Mouse (Mus musculus) sigmoid colon, adult 10 weeks (tissue): Measurements from ENCODE around the gene Lepr. TPM values are rescaled to one million over a fixed set of nuclear protein-coding genes. Genes with fewer than 3 reads are reported as not detected.

Source experiments
- polyA plus RNA-seq: library from polyadenylated mRNA; stranded (reverse); fragments of 350-450 nt; fragmentation: Illumina TruSeq; extraction: RNeasy Lipid Tissue Mini Kit (QIAGEN cat#74804); gene quantifications from one replicate; pipeline ENCODE4 v1.2.3, GENCODE M21; 2014; ENCODE audit warnings: low read depth, low replicate concordance

The Lepr gene
- polyA plus RNA-seq: 25.8 TPM

DNA sequence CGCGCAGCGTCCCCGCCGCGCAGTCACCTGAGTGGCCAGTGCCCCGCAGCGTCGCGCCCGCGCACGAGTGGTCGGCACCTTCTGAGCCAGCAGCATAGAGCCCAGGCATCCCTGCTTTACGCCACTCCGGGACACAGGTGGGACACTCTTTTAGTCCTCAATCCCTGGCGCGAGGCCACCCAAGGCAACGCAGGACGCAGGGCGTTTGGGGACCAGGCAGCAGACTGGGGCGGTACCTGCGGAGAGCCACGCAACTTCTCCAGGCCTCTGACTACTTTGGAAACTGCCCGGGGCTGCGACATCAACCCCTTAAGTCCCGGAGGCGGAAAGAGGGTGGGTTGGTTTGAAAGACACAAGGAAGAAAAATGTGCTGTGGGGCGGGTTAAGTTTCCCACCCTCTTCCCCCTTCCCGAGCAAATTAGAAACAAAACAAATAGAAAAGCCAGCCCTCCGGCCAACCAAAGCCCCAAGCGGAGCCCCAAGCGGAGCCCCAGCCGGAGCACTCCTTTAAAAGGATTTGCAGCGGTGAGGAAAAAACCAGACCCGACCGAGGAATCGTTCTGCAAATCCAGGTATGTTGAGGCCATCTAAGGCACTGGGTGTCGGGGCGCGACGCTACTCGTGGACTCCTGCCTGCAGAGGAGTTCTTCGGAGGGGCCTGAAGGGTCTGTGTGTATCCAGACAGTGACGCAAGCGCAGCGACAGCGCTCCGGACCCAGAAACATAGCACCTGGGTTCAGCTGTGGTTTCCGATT, at the start of gene Lepr:
Gene Lepr (plus strand): TSS at position 38 of the 755 bp plus-strand sequence.

DNA sequence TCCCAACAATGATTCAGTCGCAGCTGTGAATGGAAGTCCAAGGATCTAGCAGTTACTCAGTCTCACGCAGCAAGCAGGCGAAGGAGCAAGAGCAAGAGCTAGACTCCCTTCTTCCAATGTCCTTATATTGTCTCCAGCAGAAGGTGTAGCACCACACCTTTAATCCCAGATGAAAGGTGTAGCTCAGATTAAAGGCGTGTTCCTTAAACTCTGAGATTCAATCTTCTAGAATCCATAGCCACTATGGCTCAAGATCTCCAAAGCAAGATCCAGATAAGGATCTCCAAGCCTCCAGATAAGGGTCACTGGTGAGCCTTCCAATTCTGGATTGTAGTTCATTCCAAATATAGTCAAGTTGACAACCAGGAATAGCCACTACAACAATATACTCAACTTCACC, 126.7 kb downstream of the Lepr start, which contains the start of gene B020004J07Rik:
Gene B020004J07Rik (minus strand): TSS at position 101 of the 400 bp plus-strand sequence.

Other genes starting within 250 kb of the Lepr start
- gene Dnajc6, start 220.8 kb upstream of the Lepr start, polyA plus RNA-seq: 3.6 TPM
- gene Leprot, start 69.7 kb upstream of the Lepr start, polyA plus RNA-seq: 138 TPM
- gene B020004J07Rik, start 126.6 kb downstream of the Lepr start, polyA plus RNA-seq: not detected
- gene C130073F10Rik, start 176.4 kb downstream of the Lepr start, polyA plus RNA-seq: not detected
- not detected for gene Gm12800, start 191.7 kb downstream of the Lepr start, polyA plus RNA-seq
- not detected for gene Gm12794, start 223.0 kb downstream of the Lepr start, polyA plus RNA-seq